Mouse (Mus musculus): ENCODE measurements around the gene Dusp13.

Dusp13 gene

GRCm38 (mm10) chr14:21747436-21748141, 3.4 kb downstream of the Dusp13 start:
- DNase-seq = no peak

GRCm38 (mm10) chr14:21746846-21747245, 4.1 kb downstream of the Dusp13 start:
- no peak for DNase-seq

DNA sequence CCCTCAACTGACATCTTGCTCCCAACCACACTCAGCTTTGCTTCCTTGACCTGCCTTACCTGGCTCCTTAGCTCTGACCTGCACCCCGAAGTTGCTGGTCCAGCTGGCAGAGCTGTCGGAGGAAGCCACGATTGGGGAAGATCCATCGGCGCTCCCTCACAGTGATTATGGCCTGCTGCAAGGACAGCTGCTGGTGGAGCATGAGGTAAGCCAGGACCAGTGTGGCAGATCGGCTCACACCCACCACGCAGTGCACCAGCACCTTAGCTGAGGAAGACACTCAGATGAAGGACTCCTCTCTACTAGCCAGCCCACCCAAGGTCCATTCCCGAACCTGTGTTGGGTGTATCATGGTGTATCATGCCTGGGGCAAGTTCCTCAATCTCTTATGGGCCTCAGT, 4.7 kb downstream of the Dusp13 start:
- no peak for DNase-seq

- no peak for DNase-seq
Observed at GRCm38 (mm10) chr14:21745149-21745548, 5.8 kb downstream of the Dusp13 start.

- no peak for DNase-seq
Observed at GRCm38 (mm10) chr14:21744169-21744568, 6.8 kb downstream of the Dusp13 start.

DNA sequence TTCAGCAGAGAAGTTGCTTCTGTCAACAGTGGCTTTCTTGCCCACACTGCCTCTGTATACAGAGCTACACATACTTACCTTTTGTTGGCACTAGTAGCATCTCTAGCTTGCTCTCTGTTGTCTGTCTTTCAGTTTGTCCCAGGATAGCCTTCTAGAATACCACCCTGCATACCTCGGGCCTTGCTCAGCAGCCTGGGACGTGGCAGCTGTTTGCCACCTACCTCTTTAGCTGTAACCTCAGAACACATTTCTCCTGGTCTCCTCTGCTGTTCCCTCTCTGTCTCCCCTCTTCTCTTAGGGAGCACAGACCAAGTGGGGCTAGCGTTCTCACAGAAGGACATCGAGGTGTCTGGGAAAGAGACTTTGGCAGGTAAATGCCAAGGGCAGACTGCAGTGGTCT, 8.5 kb downstream of the Dusp13 start:
- DNase-seq = no peak

DNA sequence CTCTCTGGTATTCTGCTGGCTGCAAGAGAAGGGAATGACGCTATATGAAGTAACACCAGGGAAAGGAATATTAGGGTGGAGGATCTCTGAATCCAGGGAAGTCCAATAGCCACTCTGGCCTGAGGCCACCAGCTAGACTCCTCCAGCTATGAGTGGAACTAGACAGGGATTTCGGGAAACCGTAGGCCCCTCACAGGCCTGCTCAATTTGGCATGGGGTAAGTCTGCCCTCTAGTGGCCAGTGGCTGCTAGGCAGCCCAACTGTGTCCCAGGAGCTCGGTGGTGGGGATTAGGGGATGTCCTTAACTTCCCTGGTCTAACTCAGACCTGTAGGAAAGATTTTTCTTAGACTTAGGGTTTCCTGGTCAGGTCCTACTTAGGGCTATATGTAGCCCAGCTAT, 9.2 kb downstream of the Dusp13 start:
- peak; percentile 42 to 71 for DNase-seq

DNA sequence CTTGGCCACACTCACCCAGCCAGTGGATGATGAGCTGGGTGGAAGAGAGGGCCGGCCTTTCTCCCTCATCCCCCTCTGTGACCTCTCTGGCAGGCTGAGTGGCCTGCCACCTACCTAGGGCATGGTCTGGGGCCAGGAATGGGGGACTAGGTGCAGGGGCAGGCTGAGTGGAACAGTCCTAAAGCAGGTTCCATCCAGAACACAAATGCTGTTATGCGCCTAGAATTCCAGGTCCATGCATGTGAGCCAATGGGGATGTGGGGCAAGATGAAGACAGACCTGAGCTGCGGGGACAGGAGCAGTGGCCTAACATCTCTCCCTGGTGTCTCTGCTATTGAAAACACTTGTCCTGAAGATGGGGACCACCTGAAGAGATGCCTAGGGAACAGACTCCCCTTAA, 9.7 kb downstream of the Dusp13 start:
- DNase-seq = no peak

DNA sequence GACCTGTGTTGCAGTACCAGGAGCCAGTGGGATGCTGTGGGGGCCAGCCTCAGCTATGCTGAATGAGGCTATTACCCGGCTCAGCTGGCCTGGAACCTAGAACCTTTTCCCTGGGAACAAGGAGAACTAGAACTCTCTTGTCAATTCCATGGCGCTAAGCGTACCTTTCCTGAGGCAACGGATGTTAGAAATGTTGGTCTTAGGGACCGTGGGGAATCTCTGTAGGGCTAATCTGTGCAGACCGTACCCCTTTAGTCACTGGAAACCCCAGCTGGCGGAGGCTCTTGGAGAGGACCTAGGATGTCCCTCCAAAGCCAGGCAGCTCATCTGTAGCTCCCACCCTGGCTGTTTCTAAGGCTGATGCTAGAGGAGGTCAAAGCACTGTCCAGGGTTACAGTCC, 10.6 kb downstream of the Dusp13 start:
- DNase-seq = no peak

- DNase-seq = no peak
Observed at GRCm38 (mm10) chr14:21733131-21733905, 17.7 kb downstream of the Dusp13 start.

- DNase-seq = no peak
Observed at GRCm38 (mm10) chr14:21729936-21730335, 21.0 kb downstream of the Dusp13 start.

- no peak for DNase-seq
Observed at GRCm38 (mm10) chr14:21729031-21729732, 21.8 kb downstream of the Dusp13 start.

DNA sequence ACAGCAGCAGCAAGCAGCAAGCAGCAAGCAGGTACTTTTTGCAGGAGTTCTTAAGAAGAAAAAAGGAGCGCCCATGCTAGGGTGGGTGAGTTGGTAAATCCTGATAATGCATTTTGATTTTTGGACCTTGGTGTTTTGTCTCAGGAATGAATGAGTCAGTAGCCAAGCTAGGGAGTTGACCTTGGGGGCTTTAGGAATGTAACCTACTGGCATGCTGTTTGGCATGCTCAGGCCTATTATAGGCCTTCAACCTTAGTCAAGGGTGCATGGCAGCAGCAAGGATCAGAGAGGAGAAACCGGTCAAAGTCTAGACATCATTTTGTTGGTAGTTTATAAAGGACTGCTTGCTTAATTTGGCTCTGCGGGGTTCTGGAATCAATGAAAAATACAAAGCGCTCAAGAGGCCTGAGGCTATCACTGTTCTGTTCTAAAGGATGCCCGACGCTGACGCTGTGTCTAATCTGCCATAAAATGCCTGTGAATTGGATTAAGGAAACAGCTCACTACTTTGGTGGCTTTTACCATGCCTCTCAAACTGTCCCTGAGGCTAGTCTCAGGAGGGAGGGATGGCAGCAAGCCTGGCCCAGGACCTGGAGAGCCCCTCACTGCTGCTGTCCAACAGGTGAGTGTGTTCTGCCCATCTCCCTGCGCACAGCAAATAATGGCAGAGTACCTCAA, 28.8 kb downstream of the Dusp13 start:
- DNase-seq = no peak

GRCm38 (mm10) chr14:21720430-21721205, 30.4 kb downstream of the Dusp13 start:
- no peak for DNase-seq

DNA sequence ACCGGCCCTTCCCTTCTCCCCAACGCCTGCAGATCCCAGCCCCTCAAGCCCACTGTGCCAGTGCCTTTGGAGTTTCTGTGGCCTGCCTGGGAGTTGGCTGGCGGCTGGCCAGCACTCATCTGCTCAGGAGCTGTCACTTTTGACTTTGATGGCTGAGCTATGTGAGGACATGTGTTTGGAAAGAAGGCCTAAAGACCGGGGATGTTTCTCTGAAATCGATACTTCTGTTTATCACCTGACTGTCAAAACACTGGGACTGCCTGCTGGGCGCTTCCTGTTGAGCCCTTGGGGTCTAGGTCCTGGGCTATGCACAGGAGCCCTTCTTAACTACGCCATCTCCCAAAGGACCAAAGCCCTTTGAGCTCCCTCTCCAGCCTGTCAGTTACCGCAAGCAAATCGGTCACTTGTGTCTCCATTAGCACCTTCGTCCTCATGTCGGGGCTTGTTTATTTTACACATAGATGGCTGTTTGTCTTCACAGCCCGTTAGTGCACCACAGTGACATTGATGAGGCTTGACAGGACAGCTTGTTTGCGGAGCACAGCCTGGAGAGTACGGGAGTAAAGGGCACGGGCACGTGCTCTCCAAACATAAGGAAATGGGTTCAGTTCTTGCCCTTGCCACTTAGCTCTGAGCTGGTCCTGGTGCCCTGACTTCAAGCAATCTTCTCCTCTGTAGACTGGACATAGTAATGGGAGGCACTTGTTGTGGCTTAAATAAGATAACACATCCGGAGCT, 31.2 kb downstream of the Dusp13 start:
- no peak for DNase-seq

DNA sequence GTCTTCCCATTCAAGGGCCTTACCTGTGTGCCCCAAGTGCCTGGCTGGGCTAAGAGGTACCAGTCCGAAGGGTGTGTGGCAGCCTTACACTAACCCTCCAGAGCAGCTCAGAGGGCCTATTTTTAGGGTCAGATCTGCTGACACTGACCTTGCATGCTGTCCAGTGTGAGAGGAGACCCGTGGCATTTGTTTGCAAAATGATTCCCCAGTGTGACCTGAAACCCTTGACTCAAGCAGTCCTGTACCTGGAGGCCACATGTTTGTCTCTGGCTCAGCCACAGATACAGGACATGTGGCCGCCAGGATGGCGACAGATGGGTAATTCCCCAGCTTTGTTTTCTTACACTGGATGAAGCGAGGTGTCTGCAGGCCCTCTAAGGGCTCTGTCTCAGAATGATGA, 36.5 kb downstream of the Dusp13 start, which contains the start of gene Dupd1:
Dupd1 (minus strand) TSS at position 91 of the 400 bp plus-strand sequence.
- no peak for DNase-seq

DNA sequence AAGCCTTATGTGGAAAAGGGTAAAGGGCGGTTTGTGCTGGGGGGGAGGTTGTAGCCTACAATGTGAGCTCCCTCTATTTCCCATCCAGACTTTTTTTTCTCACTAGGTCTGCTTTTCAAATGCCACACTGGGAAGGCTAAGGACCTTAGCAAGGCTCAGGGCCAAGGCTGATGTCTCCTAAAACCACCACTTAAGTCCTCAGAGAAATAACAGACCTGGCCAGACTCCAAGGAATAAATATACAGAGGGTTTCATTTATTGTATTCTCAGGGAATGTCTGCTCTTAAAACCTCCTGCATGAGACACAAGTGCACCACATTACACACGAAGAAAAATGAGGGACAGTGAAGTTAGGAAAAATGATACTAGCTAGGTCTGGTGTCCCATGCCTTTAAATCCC, 39.8 kb downstream of the Dusp13 start:
- no peak for DNase-seq

- DNase-seq = no peak
Observed at GRCm38 (mm10) chr14:21709545-21709944, 41.4 kb downstream of the Dusp13 start.

DNA sequence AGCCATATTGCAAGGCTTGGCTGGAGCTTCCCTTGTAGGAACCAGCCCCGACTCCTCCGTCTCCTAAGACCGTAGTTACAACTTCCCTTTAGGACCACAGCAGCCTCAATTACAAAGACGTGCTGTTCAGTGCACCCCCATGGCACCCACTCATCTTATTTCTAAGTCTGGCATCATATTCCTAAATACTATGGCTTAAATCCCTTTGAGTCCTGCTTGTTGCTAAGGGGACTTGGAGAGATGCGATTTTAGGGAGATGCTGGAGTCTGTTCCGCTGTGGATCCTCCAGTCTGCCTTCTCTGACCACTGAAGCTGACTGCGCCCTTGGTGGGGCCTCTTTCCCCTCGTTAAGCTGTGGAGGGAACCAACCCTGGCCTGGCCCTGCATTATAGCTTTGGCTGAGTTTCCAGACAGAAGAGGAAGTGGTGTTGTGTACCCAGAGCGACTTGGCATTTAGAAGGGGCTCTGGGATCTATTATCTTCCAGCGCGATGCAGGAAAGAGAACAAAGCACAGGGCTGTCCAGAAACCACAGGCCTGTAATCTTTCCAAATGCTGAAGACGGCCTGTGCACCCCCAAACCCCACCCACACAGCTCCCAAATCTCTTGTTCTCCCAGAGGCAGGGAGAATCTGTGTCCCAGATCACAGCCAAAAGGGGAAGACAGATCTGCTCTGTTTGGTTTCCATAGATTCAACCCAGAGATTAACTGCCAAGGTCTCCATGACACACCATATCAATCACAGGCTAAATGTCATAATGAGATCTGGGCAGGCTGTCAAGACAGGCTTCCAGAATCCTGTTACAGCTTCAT, 44.0 kb downstream of the Dusp13 start:
- no peak for DNase-seq

DNA sequence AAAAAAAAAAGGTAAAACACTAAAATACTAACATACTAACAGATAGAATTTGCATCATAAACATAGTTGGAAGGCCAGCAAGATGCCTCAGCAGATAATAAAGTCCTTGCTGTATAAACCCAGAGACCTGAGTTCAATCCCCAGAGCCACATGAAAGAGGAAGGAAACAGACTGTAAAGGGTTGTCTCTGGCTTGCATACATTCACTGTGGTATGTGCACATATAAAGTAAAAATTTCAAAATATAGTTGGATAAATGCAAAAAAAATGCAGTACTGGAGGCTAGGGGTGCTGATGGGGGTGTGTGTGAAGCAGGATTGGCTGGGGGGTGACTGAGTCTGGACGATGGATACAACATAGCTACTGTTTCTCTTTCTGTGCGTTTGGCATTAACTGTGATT, 45.5 kb downstream of the Dusp13 start:
- no peak for DNase-seq

- no peak for DNase-seq
Observed at GRCm38 (mm10) chr14:21703255-21703654, 47.7 kb downstream of the Dusp13 start.
